Mouse (Mus musculus): Measurements from ENCODE around the gene Naa16. TPM values are rescaled to one million over a fixed set of nuclear protein-coding genes. Genes with fewer than 3 reads are reported as not detected.

Gene Naa16
- polyA plus RNA-seq, 1 experiment from 2014 or later: 39.5 TPM

GRCm38 (mm10) chr14:79317602-79318001 is 73.0 kb downstream of the Naa16 start:
- ATAC-seq (ENCODE audit: low FRiP score) (no peak), DNase-seq (ENCODE audit: low spot score) (no peak)
- H3K9ac ChIP-seq (ENCODE audit: low read depth, low read length): no peak overlapping the region
- H3K9me3 ChIP-seq (ENCODE audit: control insufficient read depth, low read length): no peaks in the 10 kb centered on the region
- no peaks in the 10 kb centered on the region for H3K27me3 ChIP-seq (ENCODE audit: control insufficient read depth, insufficient read depth, low read length)
- no peak overlapping the region for H3K4me3 ChIP-seq (ENCODE audit: low read depth, low read length)
- 73% methylated on average over 2 of the region's 2 CpGs for WGBS
- H3K4me1 ChIP-seq (replicated peaks; ENCODE audit: control insufficient read depth, insufficient read depth, low read length): no peaks in the 10 kb centered on the region
- H3K36me3 ChIP-seq (ENCODE audit: control insufficient read depth, insufficient read depth, low read length): no peaks in the 10 kb centered on the region
- no peak overlapping the region for H3K4me2 ChIP-seq (replicated peaks; ENCODE audit: low read depth, low read length)
- H3K27ac ChIP-seq (ENCODE audit: low read depth, low read length): no peak overlapping the region

- no peaks in the 10 kb centered on the region for H3K36me3 ChIP-seq (ENCODE audit: control insufficient read depth, insufficient read depth, low read length)
- no peak for ATAC-seq (ENCODE audit: low FRiP score)
These were observed 74.7 kb downstream of the Naa16 start for GRCm38 (mm10) chr14:79315877-79316276.

DNA sequence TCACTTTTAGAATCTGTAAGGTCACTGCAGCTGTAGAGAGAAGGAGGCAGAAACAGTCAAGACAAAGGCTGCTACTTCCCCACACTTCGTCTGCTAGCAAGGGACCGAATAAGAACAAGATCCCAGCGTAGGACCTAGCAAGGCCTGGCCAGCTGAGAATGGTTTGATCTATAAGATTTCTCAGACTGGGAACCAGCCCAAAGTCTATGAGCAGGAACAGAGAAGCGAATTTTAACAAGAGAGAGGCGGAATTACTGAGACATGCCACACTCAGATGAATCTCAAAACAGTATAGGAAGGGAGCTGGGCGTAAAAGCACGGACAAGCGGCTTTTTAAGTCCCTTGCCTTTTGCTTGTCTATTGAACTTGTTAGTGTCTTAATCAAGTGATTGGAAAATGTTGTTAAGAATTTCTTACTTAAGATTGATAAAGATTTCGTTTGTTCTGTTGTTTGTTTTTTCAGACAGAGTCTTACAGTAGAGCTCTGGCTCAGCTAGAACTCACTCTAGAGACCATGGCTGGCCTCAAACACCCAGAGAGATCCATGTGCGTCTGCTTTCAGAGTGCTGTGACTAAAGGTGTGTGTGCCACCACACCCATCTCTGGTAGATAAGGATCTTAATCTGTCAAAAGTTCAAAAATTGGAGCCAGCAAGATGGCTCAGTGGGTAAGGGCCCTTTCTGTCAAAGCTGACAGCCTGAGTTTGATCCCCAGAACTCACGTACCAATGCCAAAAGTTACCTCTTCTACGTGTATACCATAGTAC is 76.2 kb downstream of the Naa16 start:
- no peak for ATAC-seq (ENCODE audit: low FRiP score)
- Histone ChIP-seq H3K9ac (ENCODE audit: low read depth, low read length) (no peak overlapping the region), H3K9me3 (ENCODE audit: control insufficient read depth, low read length) (no peaks in the 10 kb centered on the region), H3K4me2 (replicated peaks; ENCODE audit: low read depth, low read length) (no peak overlapping the region), H3K4me3 (ENCODE audit: low read depth, low read length) (no peak overlapping the region), H3K4me1 (replicated peaks; ENCODE audit: control insufficient read depth, insufficient read depth, low read length) (no peaks in the 10 kb centered on the region), H3K27me3 (ENCODE audit: control insufficient read depth, insufficient read depth, low read length) (no peaks in the 10 kb centered on the region), H3K27ac (ENCODE audit: low read depth, low read length) (no peak overlapping the region), H3K36me3 (ENCODE audit: control insufficient read depth, insufficient read depth, low read length) (no peaks in the 10 kb centered on the region)
- DNase-seq (ENCODE audit: low spot score): no peak
- 84% methylated on average over 12 of the region's 12 CpGs for WGBS

More at GRCm38 (mm10) chr14:79315877-79316276, 74.7 kb downstream of the Naa16 start:
- Histone ChIP-seq H3K4me3 (ENCODE audit: low read depth, low read length) (no peak overlapping the region), H3K4me1 (replicated peaks; ENCODE audit: control insufficient read depth, insufficient read depth, low read length) (no peaks in the 10 kb centered on the region), H3K27ac (ENCODE audit: low read depth, low read length) (no peak overlapping the region), H3K9ac (ENCODE audit: low read depth, low read length) (no peak overlapping the region), H3K9me3 (ENCODE audit: control insufficient read depth, low read length) (no peaks in the 10 kb centered on the region), H3K27me3 (ENCODE audit: control insufficient read depth, insufficient read depth, low read length) (no peaks in the 10 kb centered on the region), H3K4me2 (replicated peaks; ENCODE audit: low read depth, low read length) (no peak overlapping the region)
- 60% methylated on average over 7 of the region's 7 CpGs for WGBS
- no peak for DNase-seq (ENCODE audit: low spot score)

DNA sequence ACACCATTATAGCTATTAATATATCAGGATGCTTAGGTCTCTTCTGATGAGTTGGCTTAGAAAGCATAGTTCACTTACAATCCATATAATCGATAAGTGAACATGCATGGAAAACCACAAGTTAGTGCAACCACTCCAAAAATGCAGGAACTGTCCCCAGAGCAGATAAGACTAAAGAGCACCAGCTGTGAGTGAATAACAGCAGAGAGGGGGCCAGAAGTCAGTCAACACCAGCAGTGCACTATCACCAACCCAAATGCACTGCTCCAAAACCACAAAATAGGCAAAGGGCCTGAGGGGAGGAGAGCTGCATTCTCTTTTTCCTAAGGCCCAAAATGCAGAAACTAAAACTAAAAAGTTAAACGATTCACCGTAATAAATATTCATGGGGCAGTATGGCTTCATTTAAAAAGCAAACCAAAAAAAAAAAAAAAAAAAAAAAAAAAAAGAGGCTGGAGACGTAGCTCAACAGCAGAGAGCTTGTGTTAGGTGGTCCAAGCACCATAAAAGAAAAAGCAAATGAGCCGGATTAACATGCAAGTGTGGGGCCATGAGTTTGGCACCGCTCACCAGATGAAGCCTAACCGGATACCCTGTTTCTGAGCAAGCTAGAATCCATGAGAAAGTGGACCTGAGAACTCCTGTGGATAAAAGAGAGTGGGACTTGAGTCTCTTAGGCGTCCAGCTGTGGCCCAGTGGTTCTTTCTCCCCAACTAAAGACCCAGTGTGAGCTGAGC is 77.0 kb downstream of the Naa16 start:
- Histone ChIP-seq H3K36me3 (ENCODE audit: control insufficient read depth, insufficient read depth, low read length) (no peaks in the 10 kb centered on the region), H3K4me2 (replicated peaks; ENCODE audit: low read depth, low read length) (no peak overlapping the region), H3K9ac (ENCODE audit: low read depth, low read length) (no peak overlapping the region), H3K27ac (ENCODE audit: low read depth, low read length) (no peak overlapping the region), H3K4me1 (replicated peaks; ENCODE audit: control insufficient read depth, insufficient read depth, low read length) (no peaks in the 10 kb centered on the region), H3K4me3 (ENCODE audit: low read depth, low read length) (no peak overlapping the region), H3K9me3 (ENCODE audit: control insufficient read depth, low read length) (no peaks in the 10 kb centered on the region), H3K27me3 (ENCODE audit: control insufficient read depth, insufficient read depth, low read length) (no peaks in the 10 kb centered on the region)
- no peak for DNase-seq (ENCODE audit: low spot score)
- WGBS: 72% methylated on average over 8 of the region's 8 CpGs
- no peak for ATAC-seq (ENCODE audit: low FRiP score)

- WGBS: 87% methylated on average over 4 of the region's 4 CpGs
- Histone ChIP-seq H3K27ac (ENCODE audit: low read depth, low read length) (no peak overlapping the region), H3K36me3 (ENCODE audit: control insufficient read depth, insufficient read depth, low read length) (no peaks in the 10 kb centered on the region), H3K4me1 (replicated peaks; ENCODE audit: control insufficient read depth, insufficient read depth, low read length) (no peaks in the 10 kb centered on the region), H3K4me3 (ENCODE audit: low read depth, low read length) (no peak overlapping the region), H3K4me2 (replicated peaks; ENCODE audit: low read depth, low read length) (no peak overlapping the region), H3K9me3 (ENCODE audit: control insufficient read depth, low read length) (no peaks in the 10 kb centered on the region), H3K27me3 (ENCODE audit: control insufficient read depth, insufficient read depth, low read length) (no peaks in the 10 kb centered on the region), H3K9ac (ENCODE audit: low read depth, low read length) (no peak overlapping the region)
- ATAC-seq (ENCODE audit: low FRiP score) (no peak), DNase-seq (ENCODE audit: low spot score) (no peak)
These were observed 77.9 kb downstream of the Naa16 start for GRCm38 (mm10) chr14:79312719-79313118.

- H3K4me3 ChIP-seq (ENCODE audit: low read depth, low read length): no peak overlapping the region
- no peaks in the 10 kb centered on the region for H3K36me3 ChIP-seq (ENCODE audit: control insufficient read depth, insufficient read depth, low read length)
- no peak for DNase-seq (ENCODE audit: low spot score)
- no peaks in the 10 kb centered on the region for H3K27me3 ChIP-seq (ENCODE audit: control insufficient read depth, insufficient read depth, low read length)
- ATAC-seq (ENCODE audit: low FRiP score): no peak
- no peak overlapping the region for H3K4me2 ChIP-seq (replicated peaks; ENCODE audit: low read depth, low read length)
- no peak overlapping the region for H3K27ac ChIP-seq (ENCODE audit: low read depth, low read length)
- no peaks in the 10 kb centered on the region for H3K4me1 ChIP-seq (replicated peaks; ENCODE audit: control insufficient read depth, insufficient read depth, low read length)
- no peaks in the 10 kb centered on the region for H3K9me3 ChIP-seq (ENCODE audit: control insufficient read depth, low read length)
- H3K9ac ChIP-seq (ENCODE audit: low read depth, low read length): no peak overlapping the region
- WGBS: 65% methylated on average over 3 of the region's 4 CpGs
These were observed 78.6 kb downstream of the Naa16 start for GRCm38 (mm10) chr14:79311918-79312454.

- 36% methylated on average over 4 of the region's 4 CpGs for WGBS
- H3K9ac ChIP-seq (ENCODE audit: low read depth, low read length): no peak overlapping the region
- H3K4me1 ChIP-seq (replicated peaks; ENCODE audit: control insufficient read depth, insufficient read depth, low read length): no peaks in the 10 kb centered on the region
- DNase-seq (ENCODE audit: low spot score) (no peak), ATAC-seq (ENCODE audit: low FRiP score) (no peak)
- no peaks in the 10 kb centered on the region for H3K27me3 ChIP-seq (ENCODE audit: control insufficient read depth, insufficient read depth, low read length)
- H3K36me3 ChIP-seq (ENCODE audit: control insufficient read depth, insufficient read depth, low read length): no peaks in the 10 kb centered on the region
- no peak overlapping the region for H3K4me2 ChIP-seq (replicated peaks; ENCODE audit: low read depth, low read length)
- H3K4me3 ChIP-seq (ENCODE audit: low read depth, low read length): no peak overlapping the region
- no peak overlapping the region for H3K27ac ChIP-seq (ENCODE audit: low read depth, low read length)
- no peaks in the 10 kb centered on the region for H3K9me3 ChIP-seq (ENCODE audit: control insufficient read depth, low read length)
These were observed 81.5 kb downstream of the Naa16 start for GRCm38 (mm10) chr14:79309115-79309514.

DNA sequence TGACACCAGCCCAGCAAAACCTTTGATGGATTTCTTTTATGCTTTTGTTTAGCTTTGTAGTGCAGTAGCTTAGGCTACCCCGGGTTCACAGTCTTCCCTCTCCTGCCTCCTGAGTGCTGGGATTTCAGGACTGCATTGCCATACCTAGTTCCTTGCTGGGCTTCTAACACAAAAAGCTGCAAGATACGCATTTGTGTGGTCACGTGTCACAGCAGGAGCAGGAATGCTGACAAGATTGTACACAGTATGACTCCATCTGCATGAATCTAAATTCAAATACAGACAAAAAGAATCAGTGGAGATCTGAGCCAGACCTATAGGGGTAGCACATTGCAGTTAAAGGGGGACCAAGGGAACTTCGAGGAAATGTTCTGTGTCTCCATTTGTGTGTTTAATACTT is 82.2 kb downstream of the Naa16 start:
- 12% methylated on average over 4 of the region's 4 CpGs for WGBS
- ATAC-seq (ENCODE audit: low FRiP score): no peak
- H3K27ac ChIP-seq (ENCODE audit: low read depth, low read length): no peak overlapping the region

More for the DNA sequence above, 82.2 kb downstream of the Naa16 start:
- Histone ChIP-seq H3K27me3 (ENCODE audit: control insufficient read depth, insufficient read depth, low read length) (no peaks in the 10 kb centered on the region), H3K4me2 (replicated peaks; ENCODE audit: low read depth, low read length) (no peak overlapping the region), H3K9me3 (ENCODE audit: control insufficient read depth, low read length) (no peaks in the 10 kb centered on the region), H3K4me1 (replicated peaks; ENCODE audit: control insufficient read depth, insufficient read depth, low read length) (no peaks in the 10 kb centered on the region), H3K4me3 (ENCODE audit: low read depth, low read length) (no peak overlapping the region), H3K36me3 (ENCODE audit: control insufficient read depth, insufficient read depth, low read length) (no peaks in the 10 kb centered on the region), H3K9ac (ENCODE audit: low read depth, low read length) (no peak overlapping the region)
- DNase-seq (ENCODE audit: low spot score): no peak
